Mouse (Mus musculus) c-Kit-negative CD71-positive TER-119-positive erythroid progenitor cells, embryonic 14.5 days (primary cell): ENCODE measurements around the gene AL731706.1.

Source experiments
- DNase-seq: peaks from one replicate; pipeline ENCODE4 v3.0.0-alpha.2; 2013; ENCODE audit warnings: low read depth, low spot score

AL731706.1 gene

DNA sequence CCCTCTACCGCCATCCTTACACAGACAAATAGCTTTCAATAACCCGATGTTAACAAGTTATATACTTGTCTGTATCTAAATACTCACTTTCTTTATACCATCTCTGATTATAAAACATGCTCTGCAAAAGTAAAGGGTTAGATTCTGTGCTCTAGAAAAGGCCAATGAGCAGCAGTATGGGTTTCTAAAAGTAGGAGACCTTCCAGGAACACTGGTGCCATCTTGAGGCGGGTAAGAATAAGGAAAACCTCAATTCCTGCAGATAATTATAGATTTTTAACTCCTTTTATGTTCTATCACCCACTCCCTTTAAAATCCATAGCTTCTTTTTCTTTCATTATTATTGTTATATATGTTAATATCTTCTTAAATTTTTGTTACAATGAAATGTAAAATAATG lies 55.3 kb downstream of the AL731706.1 start:
- DNase-seq = no peak

GRCm38 (mm10) chr2:136834715-136835075 lies 56.5 kb downstream of the AL731706.1 start:
- no peak for DNase-seq

GRCm38 (mm10) chr2:136833976-136834714 lies 57.0 kb downstream of the AL731706.1 start:
- DNase-seq = no peak

DNA sequence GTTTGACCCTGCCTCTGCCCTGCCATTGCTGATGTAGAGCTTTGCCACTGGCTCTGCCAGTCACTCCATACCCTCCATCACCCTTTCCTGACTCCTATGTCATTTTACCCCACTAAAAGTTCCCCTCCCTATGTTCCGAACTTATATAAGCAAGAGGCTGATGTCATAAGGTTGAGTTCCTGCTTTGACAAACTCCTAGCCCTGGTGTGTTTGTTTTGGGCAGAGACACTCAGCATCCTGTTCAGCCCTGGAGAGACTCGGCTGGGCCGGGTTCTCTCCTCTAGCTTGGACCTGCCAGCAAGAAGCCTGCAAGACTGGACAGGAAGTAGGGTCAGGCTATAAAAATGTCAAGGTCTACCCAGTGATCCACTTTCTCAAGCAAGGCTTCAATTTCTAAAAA lies 58.3 kb downstream of the AL731706.1 start:
- no peak for DNase-seq
